Mouse (Mus musculus): Measurements from ENCODE around the gene Nxpe4.
A peak's percentile ranks its signal among the peaks of the same experiment; 100 is the strongest.

The Nxpe4 gene

GRCm38 (mm10) chr9:48329597-48329996 is 167.8 kb downstream of the Nxpe4 start:
- no peak for DNase-seq (ENCODE audit: low spot score)

DNA sequence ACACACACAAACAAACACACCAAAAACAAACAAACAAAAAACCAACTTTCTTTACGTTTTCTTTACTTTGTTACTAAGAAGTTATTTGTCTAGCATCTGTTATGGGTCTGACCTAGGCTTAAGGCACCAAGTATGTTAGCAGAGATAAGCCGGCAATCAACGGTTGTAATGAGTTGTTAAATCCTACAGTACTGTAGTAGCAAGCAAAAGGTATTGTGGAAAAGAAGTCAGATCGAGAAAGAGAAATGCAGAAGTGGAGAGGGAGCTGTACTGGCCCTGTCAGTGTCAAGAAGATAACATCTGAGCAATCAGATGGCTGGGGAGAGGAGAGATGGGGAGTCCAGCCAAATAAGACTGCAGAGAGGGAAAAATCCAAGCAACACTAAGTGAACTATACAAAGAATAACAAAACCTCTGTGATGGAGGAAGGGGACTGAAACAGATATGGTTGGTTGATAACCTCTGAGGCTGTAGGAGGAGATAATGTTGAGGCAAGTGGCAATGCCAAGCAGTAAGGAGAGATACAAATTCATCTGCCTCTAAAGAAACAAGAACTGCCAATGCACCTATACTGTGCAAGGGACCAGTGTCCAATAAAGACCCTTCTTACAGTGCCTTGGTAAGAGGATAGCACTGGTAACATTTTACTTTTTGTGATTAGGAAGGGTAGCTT is 177.1 kb downstream of the Nxpe4 start:
- DNase-seq (ENCODE audit: low spot score) = no peak

DNA sequence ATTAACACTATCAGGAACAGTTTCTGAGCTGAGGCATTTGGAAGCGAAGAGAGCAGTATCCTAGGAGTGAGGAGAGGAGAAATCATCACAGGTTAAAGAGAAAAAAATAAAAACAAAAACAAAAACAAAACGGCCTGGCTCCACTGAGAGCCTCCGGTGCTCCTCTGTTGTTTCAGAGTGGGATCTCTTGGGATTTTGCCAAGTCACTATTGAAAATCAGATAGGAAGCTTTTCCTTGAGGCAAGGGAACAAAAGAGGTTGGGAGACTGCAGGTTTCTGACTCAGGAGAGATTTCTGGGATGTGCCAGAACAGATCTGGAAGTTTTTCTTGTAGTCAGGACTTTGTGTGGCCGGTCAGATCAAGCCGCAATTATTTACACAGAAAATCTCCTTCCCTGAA is 177.7 kb downstream of the Nxpe4 start:
- DNase-seq (ENCODE audit: low spot score) = no peak

DNA sequence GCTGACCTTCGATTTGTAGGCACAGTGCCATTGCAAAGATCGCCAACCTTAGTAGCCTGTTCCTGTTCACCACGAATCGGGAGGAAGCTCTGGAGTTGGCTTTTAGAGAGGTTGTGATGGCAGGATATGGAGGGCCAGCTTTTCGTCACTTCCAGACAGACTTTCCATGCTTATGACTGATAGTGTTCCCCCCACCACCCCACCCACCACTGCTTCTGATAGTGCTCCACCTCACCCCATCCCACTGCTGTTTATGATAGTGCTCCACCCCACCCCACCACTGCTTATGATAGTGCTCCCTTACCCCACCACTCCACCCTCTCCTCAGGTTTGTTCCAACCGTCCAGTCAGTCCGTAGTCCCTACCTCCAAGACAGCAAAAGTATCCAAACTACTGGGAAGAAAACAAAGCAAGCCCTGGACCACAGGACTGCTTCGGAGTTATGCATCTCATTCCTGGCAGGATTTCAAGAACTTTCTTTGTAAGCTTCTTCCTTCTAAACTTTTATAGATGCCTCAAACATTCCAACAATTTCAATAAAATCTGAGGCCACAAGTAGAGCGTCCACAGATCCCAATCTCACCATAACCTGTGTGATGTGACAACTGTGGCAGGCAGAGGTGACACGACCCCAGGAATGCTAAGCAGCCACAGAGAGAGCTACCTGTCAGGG is 179.0 kb downstream of the Nxpe4 start:
- DNase-seq (ENCODE audit: low spot score) = no peak

DNA sequence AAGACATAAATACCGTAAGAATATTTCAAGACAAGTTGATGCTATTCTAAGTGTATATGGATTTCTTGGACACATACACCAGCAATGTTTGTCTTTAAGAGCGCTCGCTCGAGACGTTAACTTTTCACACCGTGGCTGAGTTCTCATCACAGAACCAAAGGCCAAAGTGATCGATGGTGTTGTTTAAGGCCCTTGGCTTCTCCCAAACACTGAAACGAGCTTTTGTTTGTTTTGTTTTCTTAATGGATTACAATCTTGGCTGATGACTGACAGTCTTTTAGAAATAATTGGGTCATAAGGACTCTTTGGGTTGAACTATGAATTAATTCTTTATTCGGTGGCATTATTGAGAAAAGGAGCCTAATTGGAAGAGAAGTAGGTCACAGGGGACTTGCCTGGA is 183.6 kb downstream of the Nxpe4 start:
- DNase-seq (ENCODE audit: low spot score) = no peak

GRCm38 (mm10) chr9:48345866-48346265 is 184.0 kb downstream of the Nxpe4 start:
- no peak for DNase-seq (ENCODE audit: low spot score)

DNA sequence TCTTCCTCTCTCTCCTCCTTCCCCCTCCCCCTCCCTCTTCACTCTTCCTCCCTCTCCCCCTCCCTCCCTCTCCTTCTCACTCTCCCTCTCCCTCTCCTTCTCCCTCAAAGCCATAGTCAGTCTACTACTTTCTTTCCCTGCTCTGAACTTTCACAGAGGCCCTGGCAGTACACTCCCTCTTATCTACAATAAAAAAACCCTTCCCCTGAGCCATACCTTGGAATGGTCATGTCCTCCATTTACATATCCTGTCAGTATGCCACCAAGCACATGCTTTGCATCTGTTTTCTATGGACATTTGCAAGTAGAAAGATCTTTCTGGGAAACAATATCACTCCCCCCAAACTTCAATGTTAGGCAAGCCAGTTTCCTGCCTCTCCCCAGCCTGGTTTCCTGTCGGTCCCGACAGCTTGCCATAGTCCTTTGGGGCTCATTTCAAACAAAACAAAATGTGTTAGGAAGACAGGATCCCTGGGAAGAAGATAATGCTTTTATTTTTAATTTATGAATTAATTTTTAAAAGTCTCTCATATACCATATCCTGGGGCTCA is 191.4 kb downstream of the Nxpe4 start, which contains the start of gene Nxpe2:
Nxpe2 (minus strand) TSS at position 307 of the 551 bp plus-strand sequence.
- no peak for DNase-seq (ENCODE audit: low spot score)

- no peak for DNase-seq (ENCODE audit: low spot score)
Measured at GRCm38 (mm10) chr9:48354122-48354521, 192.3 kb downstream of the Nxpe4 start.

GRCm38 (mm10) chr9:48354793-48355192 is 193.0 kb downstream of the Nxpe4 start:
- peak; percentile 42 for DNase-seq (ENCODE audit: low spot score)

DNA sequence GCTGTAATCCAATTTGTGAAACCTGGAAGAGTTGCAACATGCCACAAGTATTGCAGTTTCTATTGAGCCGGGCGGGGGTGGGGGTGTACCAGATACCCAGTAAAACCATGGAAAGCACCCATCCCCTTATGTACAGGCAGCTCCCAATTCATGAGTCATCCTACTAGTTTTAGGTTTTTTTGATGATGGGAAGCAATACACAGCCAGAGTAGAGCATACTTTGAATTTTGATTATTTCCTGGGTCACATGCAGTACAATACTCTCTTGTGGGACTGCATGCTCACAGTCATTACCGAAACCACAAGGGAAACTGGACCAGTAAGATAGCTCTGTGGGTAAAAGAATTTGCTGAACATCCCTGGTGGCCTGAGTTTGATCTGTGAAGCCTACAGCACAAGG is 195.3 kb downstream of the Nxpe4 start:
- no peak for DNase-seq (ENCODE audit: low spot score)

DNA sequence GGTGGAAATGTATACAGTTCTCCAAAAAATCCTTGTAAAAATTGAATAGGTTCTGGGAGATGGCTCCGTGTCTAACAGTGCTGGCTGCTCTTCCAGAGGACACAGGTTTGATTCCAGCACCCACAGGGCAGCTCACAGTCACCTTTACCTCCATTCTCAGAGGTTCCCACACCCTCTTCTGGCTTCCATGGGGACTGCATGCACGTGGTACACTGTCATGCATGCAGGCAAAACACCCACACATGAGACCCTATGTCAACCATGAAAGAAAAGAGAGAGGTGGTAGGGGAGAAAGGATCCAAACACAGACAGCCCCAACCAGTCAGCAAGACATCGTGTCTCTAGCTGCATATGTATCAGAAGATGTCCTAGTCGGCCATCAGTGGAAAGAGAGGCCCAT is 199.0 kb downstream of the Nxpe4 start:
- no peak for DNase-seq (ENCODE audit: low spot score)

DNA sequence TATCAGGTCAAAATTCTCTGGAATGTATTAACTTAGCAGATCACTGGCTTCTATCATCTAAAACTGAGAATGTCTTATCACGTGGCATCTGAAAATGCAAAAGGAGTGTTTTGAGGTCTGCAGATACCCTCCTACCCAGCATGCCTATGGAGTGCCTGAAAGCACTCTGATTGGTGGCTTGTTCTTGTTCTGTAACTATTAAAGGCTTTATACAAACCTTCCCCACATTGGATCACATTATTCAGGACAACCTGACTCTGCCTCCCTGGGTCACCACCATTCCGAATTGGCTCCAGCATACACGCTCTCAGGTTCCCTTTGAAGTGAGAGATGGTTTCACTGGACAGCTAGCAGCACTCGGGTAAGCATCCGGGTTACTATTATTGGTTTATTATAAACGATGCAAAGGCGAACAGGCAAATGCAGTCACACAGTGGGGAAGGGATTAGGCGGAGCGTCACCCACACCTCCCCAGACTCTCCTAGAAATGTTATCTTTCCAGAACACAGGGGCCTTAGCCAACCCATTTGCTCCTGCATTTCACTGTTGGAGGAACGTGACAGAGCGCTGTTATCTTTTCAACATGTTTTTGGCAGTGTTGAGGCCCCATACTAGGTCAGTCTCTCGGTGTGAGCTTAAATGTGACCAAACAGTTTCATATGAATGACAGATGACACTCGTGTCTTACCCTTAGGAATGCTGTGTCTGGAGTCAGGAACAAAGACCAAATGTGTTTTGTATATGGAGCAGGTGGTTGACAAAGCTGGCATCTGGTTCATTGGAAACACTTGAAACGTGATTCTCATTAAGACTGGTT is 200.2 kb downstream of the Nxpe4 start:
- DNase-seq (ENCODE audit: low spot score) = no peak

- no peak for DNase-seq (ENCODE audit: low spot score)
Measured at GRCm38 (mm10) chr9:48362743-48363142, 200.9 kb downstream of the Nxpe4 start.

GRCm38 (mm10) chr9:48373232-48373878 is 211.5 kb downstream of the Nxpe4 start:
- no peak for DNase-seq (ENCODE audit: low spot score)

DNA sequence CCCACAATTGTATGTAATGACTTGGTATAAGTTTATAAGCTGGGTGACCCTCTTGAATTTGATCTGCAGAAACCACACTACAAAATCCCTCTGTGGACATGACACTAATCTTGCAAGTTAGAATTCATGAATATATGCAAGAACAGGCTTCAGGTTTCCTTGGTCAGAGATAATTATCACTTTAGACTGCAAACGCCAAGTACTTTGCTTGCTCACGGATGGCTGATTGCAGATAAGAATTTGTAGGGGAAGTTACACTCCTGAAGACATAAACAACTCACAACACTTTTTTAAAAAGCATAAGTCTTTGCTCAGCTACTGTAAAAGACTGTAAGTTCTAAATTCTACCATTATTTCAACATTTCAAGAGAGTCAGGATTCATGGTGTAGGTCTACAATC is 212.5 kb downstream of the Nxpe4 start:
- no peak for DNase-seq (ENCODE audit: low spot score)

- no peak for DNase-seq (ENCODE audit: low spot score)
Measured at GRCm38 (mm10) chr9:48388451-48388850, 226.6 kb downstream of the Nxpe4 start.

DNA sequence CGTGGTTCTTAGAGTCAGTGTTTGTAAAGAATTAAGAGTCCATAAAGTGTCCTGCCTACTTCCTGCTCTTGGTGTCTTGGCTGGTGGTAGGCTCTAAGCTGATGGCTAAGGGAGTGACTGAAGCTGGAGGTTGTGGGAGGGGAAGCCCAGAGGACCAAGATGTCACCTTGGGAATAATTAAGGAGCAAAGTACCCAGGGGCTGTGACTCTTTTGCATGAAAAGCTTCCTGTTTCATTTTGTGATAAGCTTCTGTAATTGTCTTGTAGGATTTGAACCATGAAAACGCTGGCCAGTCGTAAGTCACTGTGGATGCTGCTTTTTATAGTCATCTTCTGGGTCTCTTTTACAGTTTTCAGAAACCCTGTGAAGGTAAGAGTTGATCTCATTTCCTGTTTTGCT is 228.2 kb downstream of the Nxpe4 start:
- DNase-seq (ENCODE audit: low spot score) = no peak

DNA sequence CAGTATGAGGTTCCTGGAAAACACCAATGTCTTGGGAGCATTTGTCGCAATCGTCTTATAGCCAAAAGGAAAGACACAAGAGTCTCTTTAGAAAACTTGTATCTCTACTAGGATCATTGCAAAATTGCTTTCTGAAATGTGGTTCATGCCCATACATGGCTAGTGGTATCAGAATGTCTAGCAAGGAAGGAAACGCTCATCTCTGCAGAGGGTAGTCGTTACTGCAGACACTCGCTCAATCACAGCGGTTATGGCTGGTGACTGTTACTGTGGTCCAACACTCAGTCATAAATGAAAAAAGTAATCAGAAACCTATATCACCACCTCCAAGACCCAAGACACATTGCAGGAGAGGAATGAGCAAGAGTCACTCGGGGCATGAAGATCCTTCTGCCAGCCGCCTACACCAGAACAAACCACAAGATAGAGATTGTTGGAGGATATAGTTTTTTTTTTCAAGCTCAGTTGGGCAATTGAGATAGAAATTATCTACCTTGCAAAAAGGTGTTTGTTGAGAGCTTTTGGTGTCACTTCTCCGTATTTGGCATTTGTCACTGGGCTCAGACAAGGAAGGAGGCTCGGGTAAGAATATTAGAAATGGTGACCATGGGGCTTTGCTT is 241.9 kb downstream of the Nxpe4 start:
- no peak for DNase-seq (ENCODE audit: low spot score)

DNA sequence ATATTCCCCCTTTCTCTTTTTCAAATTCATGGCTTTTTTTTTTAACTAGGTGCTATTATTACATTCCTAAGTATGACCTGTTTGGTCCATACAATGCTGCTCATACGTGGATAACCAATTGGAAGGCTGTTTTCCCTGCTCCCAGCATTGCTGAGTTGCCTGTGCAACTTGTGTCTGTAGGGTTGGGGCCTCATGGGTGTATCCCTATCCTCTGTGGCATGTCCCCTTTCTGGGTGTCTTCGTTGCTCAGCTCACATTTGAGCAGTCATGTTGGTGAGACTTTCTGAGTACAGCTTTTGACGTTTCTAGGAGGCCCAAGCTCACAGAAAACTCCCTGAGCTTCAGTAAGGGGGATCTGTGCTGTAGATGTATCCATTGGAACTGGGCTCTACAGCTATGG is 242.9 kb downstream of the Nxpe4 start:
- DNase-seq (ENCODE audit: low spot score) = no peak

DNA sequence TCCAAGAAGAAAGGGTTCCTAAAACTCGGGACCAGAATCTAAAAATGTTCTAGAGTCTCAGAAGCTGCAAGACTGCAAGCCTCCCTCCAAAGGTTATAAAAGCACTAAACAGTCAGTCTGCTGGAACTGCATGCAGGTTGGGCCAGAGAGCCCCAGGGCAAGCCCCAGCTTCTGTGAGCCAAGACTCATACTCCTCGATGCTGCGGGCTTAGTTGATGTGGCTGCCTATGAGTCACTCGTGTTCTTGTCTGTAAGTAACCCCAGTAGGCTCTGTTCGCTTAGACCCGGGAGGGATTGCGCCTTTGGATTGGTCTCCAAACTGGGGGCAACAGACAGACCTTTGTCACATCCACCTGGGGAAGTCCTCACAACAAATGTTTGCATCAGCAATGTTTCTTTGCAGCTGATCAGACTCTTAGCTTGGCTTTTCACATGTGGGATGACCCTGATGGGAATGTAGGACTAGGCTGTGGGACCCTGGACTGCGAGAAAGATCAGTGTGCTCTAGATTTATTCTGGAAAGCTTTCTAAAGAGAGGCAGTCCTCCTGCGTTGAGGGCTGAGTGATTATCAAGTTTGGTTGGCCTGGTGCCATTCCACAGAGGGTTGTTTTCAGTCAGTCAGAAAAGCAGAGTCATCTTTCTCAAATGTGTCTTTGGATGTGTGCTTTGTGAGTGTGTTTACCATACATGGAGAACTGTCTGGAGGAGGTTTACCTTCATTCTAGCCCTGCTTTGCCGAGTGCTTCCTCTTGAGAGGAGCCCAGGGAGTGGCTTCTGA is 245.9 kb downstream of the Nxpe4 start:
- DNase-seq (ENCODE audit: low spot score) = peak; percentile 7
